Mouse (Mus musculus) neural tube, embryonic 13.5 days (tissue): ENCODE data around the gene Kcnma1. TPM values are rescaled to one million over a fixed set of nuclear protein-coding genes. Genes with fewer than 3 reads are reported as not detected.

Experiments used
- ATAC-seq: fragments of 200-750 bp; cut with Nextera tagmentation; 2 replicates; pipeline ENCODE4 v1.8.0; 2017; ENCODE audit warnings: low read depth, mild to moderate bottlenecking, moderate TSS enrichment, moderate library complexity
- H3K27ac ChIP-seq: fragments of 300-500 bp; sonication (generic); replicated peaks from 2 replicates; pipeline ENCODE4 v1.5.1; 2015; ENCODE audit warnings: moderate library complexity, mild to moderate bottlenecking, inconsistent platforms
- H3K27me3 ChIP-seq: fragments of 300-500 bp; sonication (generic); 2 replicates; pipeline ENCODE4 v1.6.1; 2015; ENCODE audit warnings: mild to moderate bottlenecking, inconsistent platforms
- H3K36me3 ChIP-seq: fragments of 300-500 bp; sonication (generic); 2 replicates; pipeline ENCODE4 v1.6.1; 2015; ENCODE audit warnings: mild to moderate bottlenecking, inconsistent platforms
- H3K4me1 ChIP-seq: fragments of 300-500 bp; sonication (generic); replicated peaks from 2 replicates; pipeline ENCODE4 v1.6.1; 2015; ENCODE audit warnings: inconsistent platforms
- H3K4me2 ChIP-seq: fragments of 300-500 bp; sonication (generic); 2 replicates; pipeline ENCODE4 v1.6.1; 2015; ENCODE audit warnings: inconsistent platforms, mild to moderate bottlenecking, moderate library complexity
- H3K4me3 ChIP-seq: fragments of 300-500 bp; sonication (generic); 2 replicates; pipeline ENCODE4 v1.5.1; 2015; ENCODE audit warnings: mild to moderate bottlenecking, inconsistent platforms
- H3K9ac ChIP-seq: fragments of 300-500 bp; sonication (generic); 2 replicates; pipeline ENCODE4 v1.6.1; 2015; ENCODE audit warnings: moderate library complexity, mild to moderate bottlenecking, inconsistent platforms
- H3K9me3 ChIP-seq: fragments of 300-500 bp; sonication (generic); 2 replicates; pipeline ENCODE4 v1.6.1; 2016; ENCODE audit warnings: inconsistent platforms
- WGBS: fragments of 180-500 bp; shearing (Covaris S2); methylation state at CpG from one replicate; pipeline ENCODE4 v1.1.7; 2015; 5-methylcytosine and 5-hydroxymethylcytosine counted together
- polyA plus RNA-seq: library from polyadenylated mRNA; unstranded; fragments of >200 nt; fragmentation: Nextera tagmentation; extraction: Ambion mirVana; gene quantifications from 2 replicates; pipeline ENCODE4 v1.2.1, GENCODE M21; 2015

The Kcnma1 gene
- polyA plus RNA-seq, 1 experiment from 2014 or later, result 13.1 TPM

DNA sequence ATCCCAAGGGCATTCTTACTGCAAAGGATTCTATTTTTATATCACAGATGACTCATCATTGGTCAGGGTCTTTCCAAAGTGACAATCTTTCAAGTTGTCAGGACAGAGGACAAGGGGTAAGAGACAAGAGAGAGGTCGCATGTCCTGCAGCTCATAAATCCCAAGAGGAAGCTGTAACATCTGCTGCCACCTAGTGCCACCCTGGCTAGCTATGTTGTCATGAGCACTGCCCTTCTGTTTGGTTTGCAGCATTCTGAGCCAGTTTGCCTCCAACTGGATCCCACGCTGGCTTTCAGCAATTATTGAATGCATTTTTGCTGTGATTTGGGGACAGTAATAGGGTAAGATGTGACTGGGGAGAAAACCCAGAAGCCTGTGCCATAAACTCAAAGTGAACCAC is 373.6 kb downstream of the Kcnma1 start:
- WGBS, result 33% methylated on average over 2 of the region's 2 CpGs
- H3K4me1 ChIP-seq, result peaks cover 26% of the 10 kb centered on the region
- H3K4me3 ChIP-seq, result no peak overlapping the region
- no peaks in the 10 kb centered on the region for H3K27me3 ChIP-seq
- no peak overlapping the region for H3K9ac ChIP-seq
- no peak for ATAC-seq
- no peak overlapping the region for H3K4me2 ChIP-seq
- H3K27ac ChIP-seq, result no peak overlapping the region
- H3K36me3 ChIP-seq, result no peaks in the 10 kb centered on the region
- H3K9me3 ChIP-seq, result no peaks in the 10 kb centered on the region

GRCm38 (mm10) chr14:23638078-23638695 is 376.1 kb downstream of the Kcnma1 start:
- Histone ChIP-seq H3K9me3 (no peaks in the 10 kb centered on the region), H3K9ac (no peak overlapping the region), H3K4me1 (peaks cover 17% of the 10 kb centered on the region), H3K27ac (no peak overlapping the region), H3K36me3 (no peaks in the 10 kb centered on the region), H3K4me2 (no peak overlapping the region), H3K27me3 (no peaks in the 10 kb centered on the region), H3K4me3 (no peak overlapping the region)
- no peak for ATAC-seq
- 54% methylated on average over 3 of the region's 3 CpGs for WGBS

DNA sequence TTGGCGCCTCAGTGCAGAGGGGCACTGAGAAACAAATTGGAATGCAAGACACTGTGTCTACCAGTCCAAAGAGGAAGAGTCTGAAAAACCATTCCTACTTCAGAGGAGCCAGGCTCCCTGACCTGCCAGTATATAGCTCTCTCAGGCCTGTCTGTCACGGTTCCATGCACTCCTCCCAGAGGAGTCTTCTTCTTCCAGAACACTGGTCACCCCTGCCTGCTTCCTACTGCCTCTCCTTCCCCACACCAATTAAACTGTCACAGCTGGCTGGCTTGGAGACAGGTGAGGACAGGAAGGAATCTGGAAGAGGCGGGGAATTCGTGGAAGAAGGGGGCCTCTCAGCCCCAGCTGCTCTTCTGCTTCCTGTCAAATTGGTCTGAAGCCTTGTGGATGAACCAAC is 378.4 kb downstream of the Kcnma1 start:
- H3K9ac ChIP-seq, result no peak overlapping the region
- ATAC-seq, result no peak
- no peak overlapping the region for H3K4me2 ChIP-seq
- H3K36me3 ChIP-seq, result no peaks in the 10 kb centered on the region
- H3K4me3 ChIP-seq, result no peak overlapping the region
- peaks cover 14% of the 10 kb centered on the region; the same call in 1 of the 2 replicates for H3K4me1 ChIP-seq
- 0 out of 2 replicates have a peak overlapping the region, but pooled peaks have one; percentile 24 for H3K27ac ChIP-seq
- 59% methylated on average over 4 of the region's 4 CpGs for WGBS
- H3K9me3 ChIP-seq, result no peaks in the 10 kb centered on the region
- no peaks in the 10 kb centered on the region for H3K27me3 ChIP-seq

GRCm38 (mm10) chr14:23633011-23633595 is 381.2 kb downstream of the Kcnma1 start:
- no peak for ATAC-seq
- no peak overlapping the region for H3K9ac ChIP-seq
- peaks cover 14% of the 10 kb centered on the region; the same call in 1 of the 2 replicates for H3K4me1 ChIP-seq
- no peak overlapping the region for H3K4me3 ChIP-seq
- H3K27me3 ChIP-seq, result no peaks in the 10 kb centered on the region
- H3K36me3 ChIP-seq, result no peaks in the 10 kb centered on the region
- WGBS, result 80% methylated on average over 5 of the region's 5 CpGs
- no peak overlapping the region for H3K4me2 ChIP-seq
- H3K27ac ChIP-seq, result no peak overlapping the region
- no peaks in the 10 kb centered on the region for H3K9me3 ChIP-seq

DNA sequence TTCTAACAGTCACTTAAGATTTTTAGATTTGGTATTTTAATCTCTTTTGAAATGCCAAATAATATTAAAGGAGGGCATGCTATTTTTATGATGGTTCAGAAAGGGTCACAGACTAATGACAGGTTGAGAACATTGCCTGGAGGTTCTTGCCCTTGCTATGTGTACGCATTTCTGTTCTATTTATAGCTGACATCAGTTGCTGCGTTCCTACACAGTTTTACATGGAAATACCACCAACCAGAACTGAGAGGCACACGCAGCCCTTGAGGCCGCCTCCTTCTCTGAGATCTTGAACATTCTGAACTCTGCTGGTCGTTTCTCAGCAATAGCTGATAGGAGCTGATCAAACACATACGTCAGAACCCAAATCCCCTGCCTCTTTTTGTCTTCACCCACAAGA is 387.4 kb downstream of the Kcnma1 start:
- no peak overlapping the region for H3K4me3 ChIP-seq
- H3K4me2 ChIP-seq, result no peak overlapping the region
- peaks cover 14% of the 10 kb centered on the region; the same call in 1 of the 2 replicates for H3K4me1 ChIP-seq
- 67% methylated on average over 6 of the region's 6 CpGs for WGBS
- ATAC-seq, result no peak
- no peaks in the 10 kb centered on the region for H3K36me3 ChIP-seq
- H3K9ac ChIP-seq, result no peak overlapping the region
- no peaks in the 10 kb centered on the region for H3K27me3 ChIP-seq
- H3K9me3 ChIP-seq, result no peaks in the 10 kb centered on the region
- peak overlapping the region; percentile 46 for H3K27ac ChIP-seq

DNA sequence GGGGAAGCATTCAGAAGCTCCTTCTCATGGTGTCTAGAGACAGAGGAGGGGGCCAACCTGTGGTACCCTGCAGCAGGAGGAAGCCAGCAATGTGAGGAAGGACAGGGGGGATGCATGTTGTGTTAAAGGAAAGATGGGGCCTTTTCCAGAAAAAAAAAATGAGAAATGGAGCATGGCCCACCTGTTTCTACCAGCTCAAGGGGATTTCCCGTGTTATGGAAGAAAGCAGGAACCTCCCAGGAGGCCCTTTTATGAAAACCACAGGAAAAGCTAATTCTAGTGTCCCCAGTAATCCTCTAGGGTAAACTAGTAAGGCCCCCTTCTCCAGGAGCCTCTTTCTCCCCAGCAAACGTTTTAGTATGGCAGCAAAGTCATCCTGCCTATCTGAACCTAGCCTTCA is 388.2 kb downstream of the Kcnma1 start:
- Histone ChIP-seq H3K27ac (no peak overlapping the region), H3K27me3 (no peaks in the 10 kb centered on the region), H3K4me3 (no peak overlapping the region), H3K4me1 (peaks cover 14% of the 10 kb centered on the region; the same call in 1 of the 2 replicates), H3K36me3 (no peaks in the 10 kb centered on the region), H3K4me2 (no peak overlapping the region), H3K9ac (no peak overlapping the region), H3K9me3 (no peaks in the 10 kb centered on the region)
- ATAC-seq, result no peak
- 56% methylated on average over 2 of the region's 2 CpGs for WGBS

DNA sequence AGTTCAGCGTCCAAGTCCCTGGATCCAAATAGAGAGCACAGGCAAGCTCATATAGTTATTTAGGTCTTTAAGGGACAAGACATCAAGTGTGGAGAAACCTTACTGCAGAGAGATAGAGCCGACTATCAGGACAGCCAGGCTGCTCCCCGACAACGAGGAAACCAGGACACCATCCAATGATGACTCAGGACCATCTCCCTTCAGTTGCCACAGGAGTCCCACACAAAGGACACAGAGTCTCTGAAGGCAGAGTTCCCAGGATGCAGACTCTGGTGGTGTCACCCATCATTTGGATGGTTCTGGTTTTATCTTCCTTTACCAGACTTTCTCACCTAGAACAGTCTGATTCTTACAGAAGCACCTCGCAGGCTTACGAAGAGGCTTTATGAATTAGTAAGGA is 388.9 kb downstream of the Kcnma1 start:
- no peak overlapping the region for H3K9ac ChIP-seq
- no peaks in the 10 kb centered on the region for H3K9me3 ChIP-seq
- 95% methylated on average over 6 of the region's 6 CpGs for WGBS
- H3K27me3 ChIP-seq, result no peaks in the 10 kb centered on the region
- no peak overlapping the region for H3K4me3 ChIP-seq
- H3K36me3 ChIP-seq, result no peaks in the 10 kb centered on the region
- H3K4me1 ChIP-seq, result peaks cover 14% of the 10 kb centered on the region; the same call in 1 of the 2 replicates
- ATAC-seq, result no peak
- H3K27ac ChIP-seq, result no peak overlapping the region
- no peak overlapping the region for H3K4me2 ChIP-seq

DNA sequence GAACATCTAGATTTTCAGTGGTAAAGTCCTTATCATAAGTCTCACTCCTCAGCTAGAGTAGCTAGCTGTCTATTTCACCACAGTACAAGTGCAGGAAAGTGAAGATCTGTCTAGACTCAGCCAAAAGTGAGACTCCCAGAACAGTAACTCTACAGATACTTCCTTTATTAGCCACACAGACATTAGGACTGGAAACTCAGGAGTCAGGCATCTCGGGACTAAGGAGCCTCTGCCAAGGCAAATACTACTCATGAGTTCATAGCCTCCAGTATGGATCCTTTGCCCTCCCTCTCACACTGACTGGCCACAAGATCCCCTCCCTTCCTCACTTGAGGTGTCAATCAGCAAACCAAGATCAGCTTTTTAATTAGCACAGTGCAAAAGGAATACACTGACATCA is 389.8 kb downstream of the Kcnma1 start:
- peaks cover 14% of the 10 kb centered on the region; the same call in 1 of the 2 replicates for H3K4me1 ChIP-seq
- no peak overlapping the region for H3K9ac ChIP-seq
- H3K9me3 ChIP-seq, result no peaks in the 10 kb centered on the region
- no peak overlapping the region for H3K4me2 ChIP-seq
- WGBS, result 83% methylated on average over 1 of the region's 1 CpGs
- no peak for ATAC-seq
- no peaks in the 10 kb centered on the region for H3K27me3 ChIP-seq
- no peak overlapping the region for H3K27ac ChIP-seq
- H3K36me3 ChIP-seq, result no peaks in the 10 kb centered on the region
- no peak overlapping the region for H3K4me3 ChIP-seq

DNA sequence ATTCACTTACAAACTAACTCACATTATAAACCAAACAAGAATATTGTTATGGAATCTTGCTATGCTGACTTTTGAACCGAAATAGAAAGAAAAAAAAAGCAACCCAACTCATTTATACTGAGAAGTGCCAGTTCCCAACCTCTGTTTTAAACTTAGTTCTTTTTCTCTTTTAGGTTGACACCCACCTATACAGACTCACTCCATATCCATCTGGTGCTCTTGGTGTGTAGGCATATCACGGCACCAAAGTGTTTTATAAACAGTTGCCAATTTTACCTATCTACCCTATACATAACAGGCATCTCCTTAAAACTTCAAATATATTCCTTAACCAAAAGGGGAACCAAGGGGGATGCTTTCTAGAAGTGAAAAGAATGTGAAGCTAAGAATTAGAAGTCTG is 393.6 kb downstream of the Kcnma1 start:
- Histone ChIP-seq H3K9me3 (no peaks in the 10 kb centered on the region), H3K4me2 (no peak overlapping the region), H3K27me3 (no peaks in the 10 kb centered on the region), H3K36me3 (no peaks in the 10 kb centered on the region), H3K4me1 (no peaks in the 10 kb centered on the region), H3K9ac (no peak overlapping the region), H3K4me3 (no peak overlapping the region), H3K27ac (no peak overlapping the region)
- 98% methylated on average over 2 of the region's 2 CpGs for WGBS
- ATAC-seq, result no peak

GRCm38 (mm10) chr14:23618973-23619372 is 395.3 kb downstream of the Kcnma1 start:
- no peaks in the 10 kb centered on the region for H3K9me3 ChIP-seq
- 73% methylated on average over 2 of the region's 2 CpGs for WGBS

DNA sequence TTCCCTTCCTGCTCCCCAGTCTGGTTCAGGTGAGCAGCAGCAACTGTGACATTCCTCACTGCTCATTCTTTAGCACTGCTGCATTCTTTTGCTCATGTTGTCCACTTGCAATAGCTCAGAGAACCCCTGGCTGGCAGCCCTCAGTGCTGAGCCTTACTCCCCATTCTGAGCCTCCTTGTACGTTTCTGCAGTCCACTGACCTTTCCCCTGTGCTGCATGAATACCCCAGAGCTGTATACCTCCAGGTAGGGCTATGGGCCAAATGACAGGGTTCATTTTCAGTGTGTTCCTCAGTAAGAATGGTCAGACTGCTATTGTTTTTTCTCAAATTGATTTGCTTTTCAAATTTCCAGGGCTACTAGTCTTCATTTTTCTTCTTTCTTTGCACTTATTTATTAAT is 396.2 kb downstream of the Kcnma1 start:
- no peak overlapping the region for H3K4me3 ChIP-seq
- no peaks in the 10 kb centered on the region for H3K4me1 ChIP-seq
- no peak overlapping the region for H3K9ac ChIP-seq
- H3K36me3 ChIP-seq, result no peaks in the 10 kb centered on the region
- no peak for ATAC-seq
- H3K27ac ChIP-seq, result no peak overlapping the region
- no peak overlapping the region for H3K4me2 ChIP-seq
- H3K27me3 ChIP-seq, result no peaks in the 10 kb centered on the region
- no peaks in the 10 kb centered on the region for H3K9me3 ChIP-seq
- WGBS, result 46% methylated on average over 1 of the region's 1 CpGs

More at GRCm38 (mm10) chr14:23618973-23619372, 395.3 kb downstream of the Kcnma1 start:
- no peak overlapping the region for H3K4me3 ChIP-seq
- H3K27ac ChIP-seq, result no peak overlapping the region
- H3K4me2 ChIP-seq, result no peak overlapping the region
- no peak for ATAC-seq
- H3K36me3 ChIP-seq, result no peaks in the 10 kb centered on the region
- no peaks in the 10 kb centered on the region for H3K27me3 ChIP-seq
- H3K9ac ChIP-seq, result no peak overlapping the region
- H3K4me1 ChIP-seq, result no peaks in the 10 kb centered on the region

DNA sequence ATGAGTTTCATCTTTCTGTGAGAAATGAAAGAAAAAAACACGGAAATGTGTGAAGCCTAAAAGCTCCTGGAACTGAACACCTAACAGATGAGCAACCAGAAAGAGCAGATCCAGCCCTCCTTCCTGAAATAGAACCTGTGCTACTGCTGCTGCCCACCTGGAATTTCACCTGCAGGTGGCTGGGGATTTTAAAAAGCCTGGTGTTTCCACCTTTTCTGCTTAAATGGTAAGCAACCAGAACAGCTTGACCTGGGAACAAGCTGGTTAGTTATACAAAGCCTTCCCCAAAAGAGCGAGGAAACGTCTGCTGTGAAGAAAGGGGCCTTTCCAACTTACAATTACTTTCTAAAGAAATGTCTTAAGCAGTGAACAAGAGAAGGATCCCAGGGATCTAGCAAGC is 404.2 kb downstream of the Kcnma1 start:
- no peak overlapping the region for H3K9ac ChIP-seq
- no peak for ATAC-seq
- no peaks in the 10 kb centered on the region for H3K36me3 ChIP-seq
- H3K27me3 ChIP-seq, result no peaks in the 10 kb centered on the region
- no peaks in the 10 kb centered on the region for H3K9me3 ChIP-seq
- no peak overlapping the region for H3K27ac ChIP-seq
- no peak overlapping the region for H3K4me2 ChIP-seq
- 75% methylated on average over 3 of the region's 3 CpGs for WGBS
- H3K4me1 ChIP-seq, result no peaks in the 10 kb centered on the region
- H3K4me3 ChIP-seq, result no peak overlapping the region

- no peak overlapping the region for H3K9ac ChIP-seq
- no peaks in the 10 kb centered on the region for H3K4me1 ChIP-seq
- no peak overlapping the region for H3K27ac ChIP-seq
- H3K4me3 ChIP-seq, result no peak overlapping the region
- H3K4me2 ChIP-seq, result no peak overlapping the region
- no peak for ATAC-seq
- no peaks in the 10 kb centered on the region for H3K27me3 ChIP-seq
- no peaks in the 10 kb centered on the region for H3K36me3 ChIP-seq
- WGBS, result 77% methylated on average over 7 of the region's 7 CpGs
- no peaks in the 10 kb centered on the region for H3K9me3 ChIP-seq
These were observed 408.6 kb downstream of the Kcnma1 start for GRCm38 (mm10) chr14:23605740-23606139.
